Mouse (Mus musculus): Measurements from ENCODE around the gene Shox2.

DNA sequence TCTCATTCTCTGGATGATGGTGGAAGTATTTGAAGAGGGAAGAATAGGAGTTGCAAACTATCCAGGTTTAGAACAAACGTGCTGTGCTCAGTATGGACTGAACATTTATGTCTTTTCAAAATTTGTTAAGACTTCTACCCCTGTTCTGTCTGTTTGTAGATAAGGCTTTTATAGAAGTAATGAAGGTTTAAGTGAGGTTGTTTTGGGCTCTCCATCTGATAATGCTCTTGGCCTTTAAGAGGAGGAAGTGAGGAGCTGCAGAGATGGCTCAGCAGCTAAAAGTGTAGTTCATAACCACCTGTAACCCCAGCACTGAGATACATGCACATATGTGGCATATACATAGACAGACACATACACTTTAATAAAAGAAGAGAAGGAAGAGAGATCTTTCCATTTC is 15.2 kb upstream of the Shox2 start:
- no peak for TF ChIP-seq CTCF (conservative IDR thresholded peaks at IDR 0.05; ENCODE audit: insufficient read depth, insufficient read length, low read depth, low read length)
- TF ChIP-seq POLR2A (IDR thresholded peaks at IDR 0.05; ENCODE audit: low read depth, low read length) = no peak
